Comparison of ENCODE assay signal across 9 mouse cellular contexts in the genomic region with DNA sequence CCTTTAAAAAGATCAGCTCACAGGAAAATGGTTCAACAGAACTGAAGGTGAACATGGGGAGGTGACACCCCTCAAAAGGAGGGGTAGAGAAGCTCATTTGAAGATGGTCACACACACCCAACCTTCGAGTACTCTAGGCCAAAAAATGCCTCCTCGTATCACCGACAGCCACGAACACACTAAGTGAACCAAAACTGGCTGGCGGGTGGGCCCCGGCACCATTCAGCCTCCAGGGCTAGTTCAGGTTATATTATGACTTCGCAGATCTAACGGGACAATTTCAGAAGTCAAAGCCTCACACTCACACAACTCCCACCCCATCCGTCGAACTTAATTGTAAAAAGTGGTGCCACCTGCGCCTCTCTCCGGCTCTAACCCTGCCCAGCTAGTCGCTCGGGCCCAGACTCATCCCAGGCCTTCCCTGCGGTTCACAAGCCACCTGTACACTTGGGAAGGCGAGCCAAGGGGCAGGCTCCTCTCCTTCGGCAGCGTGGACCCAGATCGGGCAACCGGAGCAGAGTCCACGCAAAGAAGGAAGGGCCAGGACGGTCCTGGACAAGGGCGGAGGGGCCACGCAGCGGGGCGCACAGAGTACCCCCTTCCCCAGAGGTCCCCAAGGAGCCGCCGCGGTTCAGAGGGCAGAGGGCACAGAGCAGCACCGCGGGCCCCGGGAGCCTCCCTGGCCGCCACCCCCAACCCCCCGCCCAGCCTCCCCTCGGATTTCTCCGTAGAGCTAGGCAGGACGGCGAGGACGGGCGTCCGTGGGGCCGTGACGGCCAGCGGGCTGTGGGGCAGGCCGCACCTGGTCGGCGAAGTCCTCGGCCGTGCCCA. TPM values are rescaled to one million over a fixed set of nuclear protein-coding genes. Genes with fewer than 3 reads are reported as not detected.
DNase-seq lines count a peak whose midpoint lies in the region; ATAC-seq lines count a peak whose summit lies in the region.
"Had no signal": no experiment of that assay in that cellular context is flagged by ENCODE, and none has a peak within 500 bp of the region (broad histone marks: within the 10 kb centered on the region; RNA-seq: fewer than 3 reads in every experiment).

No protein-coding gene starts in this region.

- 2% methylated on average over 49 of the region's 49 CpGs for WGBS in hindbrain, embryonic 10.5 days
- WGBS in limb, embryonic 15.5 days = under 1% methylated on average over 46 of the region's 49 CpGs
- WGBS in neural tube, embryonic 12.5 days = 2% methylated on average over 48 of the region's 49 CpGs

- peak overlapping the region; percentile 98 for H3K4me3 ChIP-seq in hindbrain, embryonic 10.5 days
- peak overlapping the region; percentile 94 for H3K4me3 ChIP-seq in limb, embryonic 15.5 days
- H3K4me3 ChIP-seq in neural tube, embryonic 12.5 days = peak overlapping the region; percentile 96

- peak; percentile 7; the same call in 1 of the 2 replicates for ATAC-seq in limb, embryonic 15.5 days (ENCODE audit: insufficient number of reproducible peaks, low FRiP score, low TSS enrichment, low read depth)
- peak; percentile 13 for ATAC-seq in neural tube, embryonic 12.5 days (ENCODE audit: low FRiP score, low read depth)

- H3K36me3 ChIP-seq in hindbrain, embryonic 10.5 days = peaks cover 36% of the 10 kb centered on the region
- peaks cover 37% of the 10 kb centered on the region for H3K36me3 ChIP-seq in limb, embryonic 15.5 days
- peaks cover 22% of the 10 kb centered on the region; the same call in 1 of the 2 replicates for H3K36me3 ChIP-seq in neural tube, embryonic 12.5 days

- peak overlapping the region; percentile 50 for H3K4me2 ChIP-seq in limb, embryonic 15.5 days
- peak overlapping the region; percentile 71 for H3K4me2 ChIP-seq in neural tube, embryonic 12.5 days (replicated peaks)

- H3K4me1 ChIP-seq in hindbrain, embryonic 10.5 days (replicated peaks) = peaks cover 34% of the 10 kb centered on the region
- peaks cover 36% of the 10 kb centered on the region for H3K4me1 ChIP-seq in limb, embryonic 15.5 days
- peaks cover 20% of the 10 kb centered on the region for H3K4me1 ChIP-seq in neural tube, embryonic 12.5 days

- peak; percentile 58 for DNase-seq in adrenal gland, postnatal 10 days
- no peak for DNase-seq in adrenal gland, adult 18-20 months (ENCODE audit: low spot score in 2 of 2)
- DNase-seq in CD4-positive, CD25-positive, alpha-beta regulatory T cell, adult 2 months (ENCODE audit: low read depth, low spot score) = peak; percentile 49
- DNase-seq in cerebellum, postnatal 36 days = peak; percentile 45 to 47
- no peak for DNase-seq in hindbrain, embryonic 10.5 days (ENCODE audit: low spot score)
- DNase-seq in ovary, postnatal 36 days (ENCODE audit: low spot score) = no peak

- H3K9ac ChIP-seq in limb, embryonic 15.5 days = peak overlapping the region; percentile 100
- H3K9ac ChIP-seq in neural tube, embryonic 12.5 days = peak overlapping the region; percentile 97

- H3K9me3 ChIP-seq in hindbrain, embryonic 10.5 days = no peaks in the 10 kb centered on the region
- no peaks in the 10 kb centered on the region for H3K9me3 ChIP-seq in limb, embryonic 15.5 days
- H3K9me3 ChIP-seq in neural tube, embryonic 12.5 days = no peaks in the 10 kb centered on the region

- H3K27me3 ChIP-seq in hindbrain, embryonic 10.5 days (ENCODE audit: insufficient read depth, poor library complexity, severe bottlenecking) = no peaks in the 10 kb centered on the region
- no peaks in the 10 kb centered on the region for H3K27me3 ChIP-seq in limb, embryonic 15.5 days
- no peaks in the 10 kb centered on the region for H3K27me3 ChIP-seq in neural tube, embryonic 12.5 days (replicated peaks)

- peak overlapping the region; percentile 99 for H3K27ac ChIP-seq in hindbrain, embryonic 10.5 days
- peak overlapping the region; percentile 94 for H3K27ac ChIP-seq in limb, embryonic 15.5 days
- H3K27ac ChIP-seq in neural tube, embryonic 12.5 days = peak overlapping the region; percentile 57

RNA-seq across cellular contexts. Expression of gene Surf4, which starts 1.0 kb away (rescaled TPM):
- 100 to 1,000 TPM; 118 to 141 TPM for total RNA-seq in adrenal gland, postnatal 10 days (2021)
- 100 to 1,000 TPM; 129 to 195 TPM for total RNA-seq in adrenal gland, adult 18-20 months (2021)
- polyA plus RNA-seq in hindbrain, embryonic 10.5 days (2016; fragmentation: Nextera tagmentation; extraction: Ambion mirVana) = 155 and 158 TPM in 2 replicates
- polyA plus RNA-seq in limb, embryonic 15.5 days (2015; fragmentation: Nextera tagmentation; extraction: Ambion mirVana) = 323 and 330 TPM in 2 replicates
- 137 and 140 TPM in 2 replicates for polyA plus RNA-seq in neural tube, embryonic 12.5 days (2016; fragmentation: Nextera tagmentation; extraction: Ambion mirVana)

RNA-seq across cellular contexts. Expression of gene Stkld1, which starts 1.2 kb away (rescaled TPM):
- under 1 TPM; 0.18 to 0.27 TPM for total RNA-seq in adrenal gland, postnatal 10 days (2021)
- under 1 TPM; 0.19 to 0.63 TPM for total RNA-seq in adrenal gland, adult 18-20 months (2021)
- polyA plus RNA-seq in hindbrain, embryonic 10.5 days (2016; fragmentation: Nextera tagmentation; extraction: Ambion mirVana) = 0.09 and 0.30 TPM in 2 replicates
- polyA plus RNA-seq in limb, embryonic 15.5 days (2015; fragmentation: Nextera tagmentation; extraction: Ambion mirVana) = 0.06 and 0.17 TPM in 2 replicates
- polyA plus RNA-seq in neural tube, embryonic 12.5 days (2016; fragmentation: Nextera tagmentation; extraction: Ambion mirVana) = 0.20 TPM in 1 of 2 replicates, not detected in the other
- total RNA-seq: hematopoietic stem cell, adult 5-6 weeks had no signal

RNA-seq across cellular contexts. Expression of gene Surf1, which starts 16.4 kb away (rescaled TPM):
- 10 to 100 TPM; 78.4 to 81.5 TPM for total RNA-seq in adrenal gland, postnatal 10 days (2021)
- 100 to 1,000 TPM; 108 to 115 TPM for total RNA-seq in adrenal gland, adult 18-20 months (2021)
- polyA plus RNA-seq in hindbrain, embryonic 10.5 days (2016; fragmentation: Nextera tagmentation; extraction: Ambion mirVana) = 47.4 and 53.6 TPM in 2 replicates
- 58.0 and 61.3 TPM in 2 replicates for polyA plus RNA-seq in limb, embryonic 15.5 days (2015; fragmentation: Nextera tagmentation; extraction: Ambion mirVana)
- polyA plus RNA-seq in neural tube, embryonic 12.5 days (2016; fragmentation: Nextera tagmentation; extraction: Ambion mirVana) = 56.3 and 59.5 TPM in 2 replicates

RNA-seq across cellular contexts. Expression of gene Surf2, which starts 16.5 kb away (rescaled TPM):
- 10 to 100 TPM; 27.1 to 29.8 TPM for total RNA-seq in adrenal gland, postnatal 10 days (2021)
- total RNA-seq in adrenal gland, adult 18-20 months (2021) = 10 to 100 TPM; 38.8 to 43.5 TPM
- polyA plus RNA-seq in hindbrain, embryonic 10.5 days (2016; fragmentation: Nextera tagmentation; extraction: Ambion mirVana) = 53.2 and 58.0 TPM in 2 replicates
- polyA plus RNA-seq in limb, embryonic 15.5 days (2015; fragmentation: Nextera tagmentation; extraction: Ambion mirVana) = 32.4 and 41.0 TPM in 2 replicates
- polyA plus RNA-seq in neural tube, embryonic 12.5 days (2016; fragmentation: Nextera tagmentation; extraction: Ambion mirVana) = 55.3 and 55.7 TPM in 2 replicates

RNA-seq across cellular contexts. Expression of gene Rpl7a, which starts 22.1 kb away (rescaled TPM):
- 100 to 1,000 TPM; 516 to 520 TPM for total RNA-seq in adrenal gland, postnatal 10 days (2021)
- 100 to 1,000 TPM; 490 to 502 TPM for total RNA-seq in adrenal gland, adult 18-20 months (2021)
- polyA plus RNA-seq in hindbrain, embryonic 10.5 days (2016; fragmentation: Nextera tagmentation; extraction: Ambion mirVana) = 566 and 674 TPM in 2 replicates
- polyA plus RNA-seq in limb, embryonic 15.5 days (2015; fragmentation: Nextera tagmentation; extraction: Ambion mirVana) = 544 and 594 TPM in 2 replicates
- 467 and 486 TPM in 2 replicates for polyA plus RNA-seq in neural tube, embryonic 12.5 days (2016; fragmentation: Nextera tagmentation; extraction: Ambion mirVana)

Comparison
In these comparisons a context has a peak if more than half of its experiments do, and no peak if none do; other contexts are left out.
1. DNase-seq: peak in adrenal gland, postnatal 10 days (single experiment), CD4-positive, CD25-positive, alpha-beta regulatory T cell, adult 2 months (single experiment) and cerebellum, postnatal 36 days (2 of 2); none in adrenal gland, adult 18-20 months (0 of 2), hindbrain, embryonic 10.5 days (single experiment) and ovary, postnatal 36 days (single experiment).
2. Peak in every context shown above with its lines, with median percentiles within 50 percentile points of each other: H3K27ac ChIP-seq and H3K4me3 ChIP-seq.